Mouse (Mus musculus): ENCODE data around the gene Gm19668.
"Not testable (repeated sequence)": the region's sequence is repeated elsewhere in the genome, so short reads cannot be mapped to it uniquely, and the experiment has no call there.

Gm19668 gene

GRCm38 (mm10) chr10:77798921-77799508, at the start of gene Gm19668:
Gene Gm19668, minus strand, starts transcription at chr10:77799133.
- DNase-seq (ENCODE audit: low read depth), result no peak

DNA sequence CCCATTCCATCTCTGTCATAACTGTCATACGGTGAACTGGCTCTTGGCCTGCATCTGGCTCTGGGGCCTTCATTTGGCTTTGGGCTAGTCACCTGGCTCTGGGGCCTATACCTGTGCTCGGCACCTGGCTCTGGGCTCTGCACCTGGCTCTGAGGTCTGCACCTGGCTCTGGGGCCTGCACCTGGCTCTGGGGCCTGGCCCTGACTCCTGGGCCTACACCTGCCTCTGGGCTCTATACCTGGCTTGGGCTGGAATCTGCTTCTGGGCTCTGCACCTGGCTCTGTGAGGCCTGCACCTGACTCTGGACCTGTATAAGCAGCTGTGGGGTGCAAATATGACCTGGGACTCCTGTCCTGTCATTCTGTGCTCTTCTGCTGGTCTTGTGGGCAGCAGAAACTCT, 48.6 kb upstream of the Gm19668 start:
- no peak for DNase-seq (ENCODE audit: low read depth)

GRCm38 (mm10) chr10:77846961-77847360, 48.0 kb upstream of the Gm19668 start:
- DNase-seq (ENCODE audit: low read depth), result no peak

- no peak for DNase-seq (ENCODE audit: low read depth)
Observed at GRCm38 (mm10) chr10:77846503-77846902, 47.6 kb upstream of the Gm19668 start, which contains the start of gene Gm36176. Gene Gm36176, plus strand, starts transcription at chr10:77846803.

DNA sequence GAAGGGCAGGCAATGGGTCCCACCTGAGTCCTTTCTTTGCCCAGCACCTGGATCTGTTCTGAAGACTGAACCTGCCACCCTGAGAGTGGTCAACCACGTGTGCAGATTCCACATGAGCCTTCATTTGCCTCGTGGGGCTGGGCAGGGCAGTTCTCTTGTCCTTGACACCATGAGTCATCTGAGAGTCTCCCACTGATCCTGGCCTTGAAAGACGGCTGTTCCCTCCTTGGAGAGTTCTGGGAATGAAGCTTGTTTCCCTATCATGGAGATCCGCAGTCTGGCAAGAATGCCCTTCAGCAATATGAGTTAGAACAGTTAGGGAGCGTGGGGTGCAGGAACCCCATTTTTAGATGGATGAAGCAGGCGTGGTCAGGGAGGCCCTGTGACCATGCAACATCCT, 40.1 kb upstream of the Gm19668 start:
- no peak for DNase-seq (ENCODE audit: low read depth)

DNA sequence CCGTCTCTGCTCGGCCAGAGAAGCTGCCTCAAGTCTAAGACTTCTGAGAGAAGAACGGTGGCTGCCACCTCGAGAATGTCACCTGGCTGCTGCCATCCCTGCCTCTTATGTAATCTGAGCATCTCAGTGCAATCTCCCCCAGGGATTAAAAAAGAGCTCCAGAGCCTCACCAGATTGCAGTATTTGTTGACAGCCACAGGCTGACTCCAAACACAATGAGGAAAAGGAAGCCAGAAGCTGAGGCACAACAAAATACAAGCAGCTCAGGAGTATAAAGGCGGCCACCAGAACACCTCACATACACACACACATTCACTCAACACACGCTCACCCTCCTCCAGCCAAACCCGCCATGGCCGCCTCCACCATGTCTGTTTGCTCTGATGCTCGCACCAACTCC, 36.7 kb upstream of the Gm19668 start, which contains the start of gene Krtap10-10:
Krtap10-10 (plus strand) TSS at position 301 of the 400 bp plus-strand sequence.
- no peak for DNase-seq (ENCODE audit: low read depth)

DNA sequence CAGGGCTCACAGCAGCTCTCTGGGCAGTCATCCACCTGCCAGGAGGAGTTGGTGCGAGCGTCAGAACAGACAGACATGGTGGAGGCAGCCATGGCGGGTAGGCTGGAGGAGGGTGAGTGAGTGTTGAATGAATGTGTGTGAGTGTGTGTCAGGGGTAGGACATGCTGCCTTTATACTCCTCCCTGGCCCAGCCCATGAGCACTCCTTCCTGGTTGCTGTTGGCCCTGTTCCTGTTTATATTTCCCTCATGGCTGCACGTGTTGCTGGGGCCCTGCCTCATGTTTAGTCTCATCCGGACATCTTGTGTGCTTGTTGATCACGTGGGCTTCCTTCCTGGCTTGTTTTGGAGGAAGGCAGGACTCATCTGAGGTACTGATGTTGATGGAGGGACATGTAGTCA, 28.0 kb upstream of the Gm19668 start, which contains the start of gene Krtap10-4:
Krtap10-4 (minus strand) TSS at position 145 of the 400 bp plus-strand sequence.
- DNase-seq (ENCODE audit: low read depth), result no peak

- DNase-seq (ENCODE audit: low read depth), result no peak
Observed at GRCm38 (mm10) chr10:77819203-77819602, 20.3 kb upstream of the Gm19668 start.

DNA sequence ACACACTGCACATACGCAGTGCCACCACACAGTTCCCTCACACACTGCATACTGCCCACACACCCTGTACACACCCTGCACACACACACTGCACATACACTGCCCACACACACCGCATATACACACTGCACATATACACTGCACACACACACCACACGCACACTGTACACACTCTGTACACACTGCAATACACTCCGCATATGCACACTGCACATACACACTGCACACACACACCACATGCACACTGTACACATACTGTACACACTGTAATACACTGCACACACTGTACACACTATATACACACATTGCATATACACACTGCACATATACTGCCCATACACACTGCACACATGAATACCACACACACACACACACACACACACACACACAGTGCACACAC, 19.6 kb upstream of the Gm19668 start:
- DNase-seq (ENCODE audit: low read depth), result no peak

DNA sequence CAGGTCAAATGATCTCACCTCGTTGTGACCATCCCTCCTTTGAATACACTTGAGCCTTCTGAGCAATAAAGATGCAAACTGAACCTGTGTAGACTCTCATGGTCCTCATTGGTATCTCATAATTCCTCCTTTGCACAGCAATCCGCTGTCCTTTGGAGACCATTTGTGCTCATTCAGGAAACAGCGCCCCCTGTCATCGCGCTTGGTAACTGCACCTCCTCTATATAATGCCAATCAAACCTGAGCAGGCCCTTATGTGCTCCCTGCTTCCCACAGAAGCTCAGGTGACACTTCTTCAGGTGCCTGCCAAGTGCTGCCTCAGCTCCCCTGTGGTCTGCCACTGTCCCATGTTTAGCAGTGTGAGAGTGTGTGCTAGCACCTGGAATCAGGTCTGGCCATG, 16.6 kb upstream of the Gm19668 start:
- peak; percentile 53 for DNase-seq (ENCODE audit: low read depth)

DNA sequence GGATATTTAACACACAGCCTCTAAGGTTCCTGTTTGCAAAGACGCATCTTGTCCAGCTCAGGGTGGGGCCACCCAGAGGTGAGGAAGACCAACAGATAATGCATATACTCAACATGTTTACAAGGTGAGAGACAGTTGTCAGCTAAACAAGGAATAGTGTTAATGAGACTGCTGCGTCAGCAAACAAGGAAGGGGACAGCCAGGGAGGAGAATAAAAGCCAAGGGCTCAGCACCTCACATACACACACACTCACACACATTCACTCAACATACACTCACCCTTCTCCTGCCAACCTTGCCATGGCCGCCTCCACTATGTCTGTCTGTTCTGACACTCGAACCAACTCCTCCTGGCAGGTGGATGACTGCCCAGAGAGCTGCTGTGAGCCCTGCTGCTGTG, 15.4 kb upstream of the Gm19668 start, which contains the start of gene Gm2696:
Gm2696 (plus strand) TSS at position 301 of the 400 bp plus-strand sequence.
- no peak for DNase-seq (ENCODE audit: low read depth)

- no peak for DNase-seq (ENCODE audit: low read depth)
Observed at GRCm38 (mm10) chr10:77811743-77812142, 12.8 kb upstream of the Gm19668 start, which contains the start of gene Gm9507. Gene Gm9507, minus strand, starts transcription at chr10:77811843.

DNA sequence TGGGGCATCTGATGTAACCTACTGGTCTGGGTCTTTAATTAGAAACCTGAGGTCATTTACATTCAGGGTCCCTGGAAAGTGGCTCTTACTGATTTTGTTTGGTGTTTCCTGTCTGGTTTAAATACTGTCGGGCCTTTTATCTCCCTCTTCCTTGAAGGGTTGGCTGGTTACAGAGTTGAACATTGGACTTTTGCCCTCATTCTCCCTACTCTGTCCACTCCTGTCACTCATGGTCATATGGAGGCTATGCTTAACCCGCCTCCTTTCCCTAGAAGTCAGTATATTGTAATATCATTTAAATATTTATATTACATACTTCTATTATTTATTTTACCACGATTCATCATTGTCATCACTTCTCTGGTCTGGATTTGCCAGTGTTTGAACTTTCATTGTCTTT, 5.2 kb upstream of the Gm19668 start:
- DNase-seq (ENCODE audit: low read depth), result no peak

DNA sequence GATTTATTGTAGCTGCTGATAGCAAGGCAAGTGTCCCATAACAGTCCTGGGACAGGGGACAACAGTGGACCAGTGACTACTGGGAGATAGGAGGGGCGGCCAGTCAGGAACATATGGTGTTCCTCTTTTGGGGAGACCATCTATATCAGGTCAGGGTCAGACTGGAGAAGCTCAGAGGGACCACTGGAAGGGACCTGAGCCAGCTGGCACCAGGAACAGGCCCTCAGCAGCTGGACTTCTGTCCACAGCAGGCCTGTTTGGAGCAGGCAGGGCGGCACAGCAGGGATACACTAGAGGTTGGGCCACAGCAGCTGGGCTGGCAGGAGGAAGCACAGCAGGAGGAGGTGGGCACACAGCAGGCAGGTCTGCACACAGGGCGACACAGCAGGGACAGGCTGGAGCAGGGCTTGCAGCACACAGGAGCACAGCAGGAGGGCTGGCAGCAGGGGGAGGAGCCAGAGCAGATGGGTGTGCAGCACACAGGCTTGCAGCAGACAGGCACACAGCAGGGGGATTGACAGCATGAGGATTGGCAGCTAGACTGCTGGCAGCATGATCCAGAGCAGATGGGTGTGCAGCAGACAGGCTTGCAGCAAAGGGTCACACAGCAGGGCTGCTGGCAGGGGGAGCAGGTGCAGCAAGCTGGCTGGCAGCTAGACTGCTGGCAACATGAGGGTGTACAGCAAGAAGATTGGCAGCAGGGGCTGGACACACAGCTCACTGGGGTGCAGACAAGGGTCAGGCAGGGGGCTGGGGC, 591 bp downstream of the Gm19668 start:
- not testable (repeated sequence) for DNase-seq (ENCODE audit: low read depth)

DNA sequence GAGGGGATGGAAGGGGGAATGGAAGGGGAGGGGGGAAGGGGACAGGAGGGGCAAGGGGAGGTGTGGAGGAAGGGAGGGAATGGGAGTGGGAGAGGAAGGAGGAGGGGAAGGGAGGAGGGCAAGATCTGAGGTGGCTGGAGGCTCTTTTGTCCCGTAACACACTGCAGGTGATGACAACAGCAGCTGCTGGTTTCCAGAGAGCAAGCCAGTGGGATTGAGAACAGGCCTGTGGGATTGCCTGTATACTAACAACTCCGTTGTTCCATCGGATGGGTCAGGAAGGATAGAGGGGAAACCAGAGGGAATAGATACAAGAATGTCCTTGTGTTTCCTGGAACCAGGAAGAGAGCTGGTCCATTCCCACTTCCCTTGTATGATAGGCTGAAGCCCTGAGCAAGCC, 1.3 kb downstream of the Gm19668 start:
- DNase-seq (ENCODE audit: low read depth), result no peak

- DNase-seq (ENCODE audit: low read depth), result no peak
Observed at GRCm38 (mm10) chr10:77794976-77795375, 4.0 kb downstream of the Gm19668 start, which contains the start of gene Gm9639. Gene Gm9639, minus strand, starts transcription at chr10:77795076.

- DNase-seq (ENCODE audit: low read depth), result no peak
Observed at GRCm38 (mm10) chr10:77788621-77789020, 10.3 kb downstream of the Gm19668 start.

GRCm38 (mm10) chr10:77787876-77788275, 11.1 kb downstream of the Gm19668 start, which contains the start of gene Gm7137:
Gene Gm7137, minus strand, starts transcription at chr10:77788200.
- DNase-seq (ENCODE audit: low read depth), result not testable (repeated sequence)

- DNase-seq (ENCODE audit: low read depth), result not testable (repeated sequence)
Observed at GRCm38 (mm10) chr10:77783396-77783795, 15.5 kb downstream of the Gm19668 start.

GRCm38 (mm10) chr10:77782442-77782841, 16.5 kb downstream of the Gm19668 start, which contains the start of gene Gm3250:
Gene Gm3250, minus strand, starts transcription at chr10:77782542.
- DNase-seq (ENCODE audit: low read depth), result not testable (repeated sequence)

- not testable (repeated sequence) for DNase-seq (ENCODE audit: low read depth)
Observed at GRCm38 (mm10) chr10:77776844-77777243, 22.1 kb downstream of the Gm19668 start, which contains the start of gene Gm7138. Gene Gm7138, minus strand, starts transcription at chr10:77776944.

GRCm38 (mm10) chr10:77772142-77772541, 26.8 kb downstream of the Gm19668 start:
- not testable (repeated sequence) for DNase-seq (ENCODE audit: low read depth)

- DNase-seq (ENCODE audit: low read depth), result not testable (repeated sequence)
Observed at GRCm38 (mm10) chr10:77771225-77771624, 27.7 kb downstream of the Gm19668 start, which contains the start of gene Gm3238. Gene Gm3238, minus strand, starts transcription at chr10:77771325.
